Mouse (Mus musculus): Measurements from ENCODE around the gene Tnf.

Tnf gene

DNA sequence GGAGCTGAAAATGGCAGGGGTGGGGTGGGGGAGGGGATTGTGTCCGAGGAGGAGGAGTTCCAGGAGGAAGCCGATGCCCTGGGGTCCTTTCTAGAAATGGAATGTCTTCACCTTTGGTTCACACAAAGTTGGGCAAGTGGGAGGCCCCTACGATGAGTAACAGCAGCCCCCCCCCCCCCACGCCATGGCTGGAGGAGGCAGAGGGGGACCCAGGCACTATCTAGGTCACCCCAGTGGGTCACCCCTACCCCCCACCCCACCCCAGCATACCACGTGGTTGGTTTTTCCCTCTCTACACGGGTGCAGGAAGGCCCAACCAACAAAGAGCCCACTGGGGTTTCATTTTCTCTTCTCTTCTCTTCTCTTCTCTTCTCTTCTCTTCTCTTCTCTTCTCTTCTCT is 4.7 kb downstream of the Tnf start:
- no peak for DNase-seq

DNA sequence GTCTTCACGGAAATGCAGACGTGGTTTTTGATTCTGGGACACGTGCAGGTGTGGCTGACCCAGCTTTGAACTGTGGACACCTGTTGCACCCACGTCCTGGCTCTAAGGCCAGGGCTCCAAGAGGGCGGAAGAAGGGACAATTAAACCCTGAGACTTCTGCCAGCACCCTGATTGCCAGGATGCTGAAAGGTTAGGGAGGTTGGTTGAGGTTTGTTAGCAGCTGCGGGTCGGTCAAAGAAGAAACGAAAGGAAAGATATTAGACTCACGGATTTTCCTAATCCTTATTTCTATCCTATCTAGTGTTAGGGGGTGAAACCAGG is 5.5 kb downstream of the Tnf start:
- no peak for DNase-seq

DNA sequence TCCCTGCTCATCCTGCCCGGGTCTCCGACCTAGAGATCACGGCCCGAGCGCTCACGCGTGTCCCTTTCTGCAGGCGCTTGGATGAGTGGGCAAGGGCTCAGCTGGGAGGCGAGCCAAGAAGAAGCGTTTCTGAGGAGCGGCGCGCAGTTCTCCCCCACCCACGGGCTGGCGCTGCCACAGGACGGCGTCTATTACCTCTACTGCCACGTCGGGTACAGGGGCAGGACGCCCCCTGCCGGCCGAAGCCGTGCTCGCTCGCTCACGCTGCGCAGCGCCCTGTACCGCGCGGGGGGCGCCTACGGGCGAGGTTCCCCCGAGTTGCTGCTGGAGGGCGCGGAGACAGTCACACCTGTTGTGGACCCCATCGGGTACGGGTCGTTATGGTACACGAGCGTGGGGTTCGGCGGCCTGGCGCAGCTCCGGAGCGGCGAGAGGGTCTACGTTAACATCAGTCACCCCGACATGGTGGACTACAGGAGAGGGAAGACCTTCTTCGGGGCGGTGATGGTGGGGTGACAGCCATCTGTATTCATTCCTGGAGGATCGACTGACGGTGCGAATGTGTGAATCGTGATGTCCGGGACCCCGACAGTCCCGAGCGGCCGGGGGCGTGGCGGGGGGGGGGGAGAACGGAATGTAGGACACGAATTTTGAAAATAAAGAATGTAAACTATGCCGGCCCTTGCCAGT is 6.0 kb downstream of the Tnf start:
- peak; percentile 39 to 68 for DNase-seq

DNA sequence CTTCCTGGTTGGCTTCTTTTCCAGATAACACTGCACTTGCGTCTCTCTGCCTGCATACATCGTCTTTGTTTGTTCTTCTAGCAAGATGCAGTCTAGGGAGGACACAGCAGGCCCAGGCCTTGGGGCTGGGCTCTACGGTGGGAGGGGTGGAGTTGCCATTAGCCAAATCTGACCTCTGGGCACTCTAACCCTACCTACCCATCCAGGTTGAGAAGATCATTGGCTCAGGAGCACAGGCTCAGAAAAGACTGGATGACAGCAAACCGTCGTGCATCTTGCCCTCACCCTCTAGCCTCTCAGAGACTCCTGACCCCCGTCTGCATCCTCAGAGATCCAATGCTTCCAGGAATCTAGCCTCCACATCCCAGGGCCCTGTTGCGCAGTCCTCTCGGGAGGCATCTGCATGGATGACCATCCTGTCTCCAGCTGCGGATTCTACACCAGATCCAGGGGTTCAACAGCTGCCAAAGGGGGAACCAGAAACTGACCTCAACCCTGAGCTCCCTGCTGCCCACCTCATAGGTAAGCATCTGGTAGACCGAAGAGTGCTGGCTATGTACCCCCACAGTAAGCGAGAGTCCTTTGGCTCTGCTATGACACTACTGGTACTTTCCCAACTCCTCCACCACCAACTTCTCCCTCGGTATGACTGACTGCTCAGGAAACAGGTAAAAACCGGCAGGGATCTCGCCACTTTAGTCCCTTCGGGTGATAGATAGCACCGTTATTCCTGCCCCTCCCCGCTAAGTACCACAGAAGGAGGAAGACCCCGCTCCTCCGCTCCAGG is 6.8 kb downstream of the Tnf start:
- no peak for DNase-seq

DNA sequence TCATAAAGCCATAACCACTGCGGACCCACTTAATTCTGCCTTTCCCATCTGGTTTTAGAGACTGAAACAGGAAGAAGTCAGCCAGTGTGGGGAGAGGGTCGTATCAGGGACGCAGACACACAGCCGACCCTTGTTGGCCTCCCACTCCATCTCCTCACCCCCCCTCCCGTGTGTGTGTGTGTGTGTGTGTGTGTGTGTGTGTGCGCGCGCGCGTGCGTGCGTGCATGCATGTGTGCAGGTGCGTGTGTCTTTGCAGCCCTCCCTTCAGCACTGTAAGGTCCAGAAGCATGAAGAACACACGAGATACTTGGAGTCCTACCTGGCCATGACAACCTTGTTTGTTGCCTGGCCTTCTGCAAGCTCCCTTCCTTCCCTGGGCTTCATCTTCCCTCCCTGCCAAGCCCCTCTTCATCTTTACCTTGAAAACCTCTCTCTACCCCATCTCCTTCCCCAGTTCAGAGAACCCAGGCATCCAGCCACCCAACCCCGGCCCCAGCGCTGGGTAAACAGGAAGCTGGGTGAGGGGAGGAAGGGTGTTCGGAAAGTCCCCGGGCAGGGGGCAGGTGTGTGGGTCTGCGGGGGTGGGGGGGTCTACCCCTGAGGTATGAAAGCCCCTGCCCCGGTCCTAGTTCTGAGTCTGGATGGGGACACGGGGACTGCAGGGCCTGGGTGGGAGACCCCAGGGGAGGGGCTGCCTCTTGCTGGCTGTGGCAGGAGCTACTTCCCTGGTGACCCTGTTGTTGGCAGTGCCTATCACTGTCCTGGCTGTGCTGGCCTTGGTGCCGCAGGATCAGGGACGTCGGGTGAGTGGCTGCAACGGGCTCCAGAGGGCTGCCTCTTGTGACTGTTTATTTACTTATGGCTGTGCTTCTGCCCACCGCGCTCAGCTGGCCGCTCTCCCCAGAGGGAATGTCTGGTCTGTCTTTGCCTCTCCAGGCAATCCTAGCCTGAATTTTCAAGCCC is 7.6 kb downstream of the Tnf start, which contains the start of gene Ltb:
Gene Ltb, plus strand, starts transcription at position 559 of the 963 bp plus-strand sequence.
- no peak for DNase-seq

DNA sequence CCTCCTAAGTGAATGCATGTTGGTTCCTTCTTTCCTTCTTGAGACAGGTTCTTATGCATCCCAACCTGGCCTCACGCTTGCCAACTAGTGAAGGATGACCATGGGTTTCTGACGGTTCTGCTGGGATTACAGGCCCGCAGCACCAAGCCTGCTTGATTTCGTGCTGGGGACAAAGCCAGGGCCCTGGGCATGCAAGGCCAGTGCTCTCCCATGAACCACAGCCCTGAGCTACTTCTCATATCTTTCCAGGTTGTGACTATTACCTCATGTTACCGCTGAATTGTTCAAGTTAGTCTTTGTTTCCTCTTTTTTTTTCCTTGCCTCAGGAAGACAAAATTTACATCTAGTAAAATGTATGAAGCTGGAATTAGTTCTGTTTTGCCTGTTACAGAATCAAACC is 8.9 kb downstream of the Tnf start:
- no peak for DNase-seq

DNA sequence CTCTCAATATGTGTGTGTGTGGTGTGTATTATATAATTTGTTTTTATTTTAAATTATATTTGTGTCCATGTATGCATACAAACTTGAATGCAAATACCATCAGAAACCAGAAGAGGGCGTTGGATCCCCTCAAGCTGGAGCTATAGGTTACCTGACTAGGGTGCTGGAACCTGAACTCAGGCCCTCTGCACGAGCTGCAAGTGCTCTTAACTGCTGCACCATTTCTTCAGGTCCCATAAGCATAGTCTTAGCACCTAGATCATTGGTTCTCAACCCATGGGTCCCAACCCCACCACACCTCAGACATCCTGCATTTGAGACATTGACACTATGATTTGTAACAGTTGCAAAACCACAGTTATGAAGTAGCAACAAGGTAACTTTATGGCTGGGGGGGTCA is 10.1 kb downstream of the Tnf start:
- no peak for DNase-seq

DNA sequence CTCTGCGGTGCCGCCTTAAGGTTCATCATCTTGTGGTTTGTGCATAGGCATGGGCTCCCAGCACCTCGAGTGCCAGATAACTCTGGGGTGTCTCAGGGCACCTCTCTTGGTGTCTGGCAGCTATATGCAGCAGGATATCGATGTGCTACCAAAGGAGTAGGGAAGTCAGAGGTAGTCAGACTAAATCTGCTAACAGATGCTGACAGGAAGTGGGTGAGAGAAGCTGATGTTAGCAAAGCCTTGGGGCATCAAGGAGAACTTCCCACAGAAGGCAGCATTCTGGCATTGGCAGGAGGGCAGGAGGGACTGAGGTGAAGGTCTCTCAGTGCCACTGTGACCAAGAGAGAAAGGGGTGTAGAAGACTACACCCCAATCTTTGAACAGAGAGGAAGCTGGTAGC is 11.7 kb downstream of the Tnf start:
- no peak for DNase-seq

DNA sequence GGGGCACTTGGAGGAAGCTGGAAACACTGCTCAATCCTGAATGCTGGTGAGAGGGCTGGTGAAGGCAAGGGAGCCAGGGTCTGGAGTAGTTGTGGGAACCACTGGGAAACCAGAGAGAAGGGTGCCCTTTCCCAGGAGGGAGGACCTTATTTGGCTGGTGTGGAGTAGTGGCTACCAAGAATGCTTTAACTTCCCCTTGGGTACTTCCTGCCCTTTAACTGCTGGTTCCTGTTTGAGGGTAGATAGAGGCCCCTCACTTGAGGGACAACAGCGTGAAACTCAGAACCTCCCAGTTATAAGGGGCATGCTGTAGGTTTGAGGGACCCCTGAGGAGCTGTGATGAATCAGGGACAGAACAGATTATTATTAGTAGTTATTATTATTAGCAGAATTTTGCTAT is 12.6 kb downstream of the Tnf start:
- DNase-seq, result no peak

DNA sequence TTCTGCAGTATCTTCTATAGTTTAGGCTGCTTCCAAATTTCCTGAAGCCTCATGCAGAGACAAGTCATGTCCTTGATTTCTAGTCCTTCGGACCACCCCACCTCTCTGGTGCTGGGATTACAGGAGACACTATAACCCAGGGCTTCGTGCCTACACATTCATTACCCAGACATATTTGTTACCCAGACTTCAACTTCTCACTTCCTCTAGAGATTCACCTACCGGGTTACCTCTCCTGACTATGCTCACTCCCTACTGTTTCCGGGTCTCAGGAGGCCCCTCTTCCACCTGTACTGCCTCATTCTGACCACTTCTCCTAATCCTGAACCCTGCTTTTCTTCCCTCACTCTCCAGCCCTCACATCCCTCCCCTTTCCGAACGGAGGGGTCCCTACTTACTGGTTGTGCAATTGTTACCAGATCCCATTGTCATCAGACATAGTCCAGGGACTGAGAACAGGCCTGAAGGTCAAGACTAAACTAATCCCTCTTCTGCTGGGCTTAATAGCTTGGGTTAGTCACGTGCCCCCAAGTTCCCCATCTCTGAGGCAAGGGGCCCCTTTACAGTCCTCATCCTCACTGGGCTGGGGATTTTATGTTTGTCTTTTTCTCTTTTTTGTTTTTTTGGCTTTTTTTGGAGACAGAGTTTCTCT is 13.7 kb downstream of the Tnf start, which contains the start of gene Lst1:
Gene Lst1, minus strand, starts transcription at position 481 of the 652 bp plus-strand sequence.
- DNase-seq, result no peak

DNA sequence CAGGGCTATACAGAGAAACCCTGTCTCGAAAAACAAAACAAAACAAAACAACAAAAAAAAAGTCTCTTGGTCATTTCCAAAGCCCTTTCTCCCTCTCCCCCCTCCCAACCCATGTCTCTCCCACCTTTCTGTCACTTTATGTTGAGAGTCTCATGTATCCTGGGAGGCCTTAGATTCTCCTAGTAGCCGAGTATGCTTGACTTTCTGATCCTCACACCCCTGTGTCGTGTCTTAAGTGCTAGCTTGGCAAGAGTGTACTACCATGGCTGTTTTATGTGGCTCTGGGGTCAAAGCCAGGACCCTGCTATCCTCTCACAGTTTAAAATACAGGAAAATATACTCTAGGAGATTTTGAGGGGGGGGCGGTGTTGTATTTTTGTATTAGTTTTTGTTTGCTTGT is 14.5 kb downstream of the Tnf start:
- no peak for DNase-seq

DNA sequence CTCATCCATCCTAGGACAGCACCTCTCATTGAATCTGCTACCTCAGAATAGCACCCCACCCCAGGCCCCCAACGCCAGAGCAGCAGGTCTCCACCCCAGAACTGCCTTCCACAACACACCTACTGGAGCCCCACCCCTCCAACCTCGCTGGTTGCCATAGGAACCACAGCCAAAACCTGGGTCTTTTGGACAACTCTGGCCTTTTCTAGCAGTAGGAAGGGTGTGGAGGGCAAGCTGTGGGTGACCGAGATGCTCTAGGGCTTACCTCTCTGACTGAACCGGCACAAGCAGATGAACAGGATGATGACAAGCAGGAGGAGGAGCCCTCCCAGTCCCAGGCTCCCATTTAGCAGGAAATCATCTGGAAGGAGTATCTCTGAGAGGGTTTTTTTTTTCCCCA is 15.1 kb downstream of the Tnf start:
- no peak for DNase-seq

DNA sequence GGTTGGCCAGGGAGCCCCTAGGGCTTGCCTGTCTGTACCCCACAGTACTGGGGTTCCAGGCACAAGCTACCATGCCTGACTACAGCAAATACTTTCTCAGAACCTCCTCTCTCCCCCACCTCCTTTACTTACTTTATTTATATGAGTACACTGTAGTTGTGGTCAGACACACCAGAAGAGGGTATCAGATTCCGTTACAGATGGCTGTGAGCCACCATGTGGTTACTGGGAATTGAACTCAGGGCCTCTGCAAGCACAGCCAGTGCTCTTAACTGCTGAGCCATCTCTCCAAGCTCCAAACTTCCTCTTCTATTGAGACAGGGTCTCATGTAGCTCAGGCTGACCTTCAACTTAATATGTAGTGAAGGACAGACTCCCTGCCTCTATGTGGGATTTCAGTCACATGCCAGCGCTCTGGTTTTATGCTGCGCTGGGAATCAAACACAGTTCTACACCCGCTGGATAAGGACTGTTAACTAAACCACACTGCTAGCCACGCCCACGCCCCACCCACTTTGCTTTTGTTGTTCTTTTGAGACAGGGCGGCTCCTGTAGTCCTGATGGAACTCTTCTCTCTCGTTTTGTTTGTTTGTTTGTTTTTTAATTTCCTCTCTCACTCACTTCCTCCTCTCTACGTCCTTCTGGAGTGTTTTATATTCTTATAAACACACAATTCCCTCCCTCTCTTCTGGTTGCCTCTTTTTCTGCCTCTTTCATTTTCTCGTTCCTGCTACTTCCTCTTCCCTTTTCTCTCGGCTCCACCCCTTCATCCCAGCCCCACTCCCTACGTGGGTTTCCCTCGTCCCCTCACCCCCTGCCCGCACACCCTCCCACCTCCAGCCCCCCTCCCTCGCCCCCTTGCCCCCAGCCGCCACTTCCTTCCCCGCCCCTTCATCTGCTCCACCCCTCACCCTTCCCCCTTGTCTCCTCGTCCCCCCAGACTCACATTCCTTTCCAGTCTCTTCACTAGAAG is 15.9 kb downstream of the Tnf start:
- DNase-seq, result no peak

DNA sequence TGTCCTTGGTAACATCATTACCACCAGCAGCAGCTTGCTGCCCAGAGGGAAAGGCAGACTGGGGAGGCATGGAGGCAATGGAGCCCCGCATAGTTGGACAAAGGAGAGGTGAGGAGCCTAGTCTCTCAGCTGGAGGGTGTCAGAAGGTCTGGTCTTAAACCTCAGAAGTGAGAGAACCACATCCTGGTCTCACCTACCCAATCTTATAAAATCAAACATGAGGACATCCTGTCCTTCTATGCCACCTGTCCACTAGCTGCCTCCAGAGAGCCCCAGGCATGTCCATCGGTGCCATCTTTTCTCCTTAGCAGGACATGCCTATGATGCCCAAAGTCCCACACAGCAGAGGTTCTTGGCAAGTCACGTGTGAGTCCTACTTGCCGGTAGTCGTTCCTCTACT is 21.7 kb downstream of the Tnf start:
- DNase-seq, result no peak

DNA sequence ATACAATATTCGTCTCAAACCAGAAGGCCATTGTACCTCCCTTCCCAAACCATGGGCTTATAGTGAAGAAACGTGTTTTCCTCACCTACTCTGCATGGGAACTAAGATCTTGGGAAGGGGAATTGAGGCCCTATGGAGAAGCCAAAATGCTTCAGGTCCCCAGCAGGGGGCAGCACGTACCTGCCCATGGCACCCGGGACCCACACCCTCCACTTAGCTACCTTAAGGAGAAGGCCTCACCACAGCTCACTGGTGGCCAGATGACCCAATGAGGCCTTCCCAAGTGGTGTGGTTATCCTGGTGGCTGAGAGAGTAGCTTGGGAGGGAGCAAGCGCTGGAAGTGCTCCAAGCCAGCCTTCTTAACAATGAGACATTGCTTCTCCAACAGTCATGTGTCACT is 23.3 kb downstream of the Tnf start:
- peak; percentile 28 to 49 for DNase-seq

DNA sequence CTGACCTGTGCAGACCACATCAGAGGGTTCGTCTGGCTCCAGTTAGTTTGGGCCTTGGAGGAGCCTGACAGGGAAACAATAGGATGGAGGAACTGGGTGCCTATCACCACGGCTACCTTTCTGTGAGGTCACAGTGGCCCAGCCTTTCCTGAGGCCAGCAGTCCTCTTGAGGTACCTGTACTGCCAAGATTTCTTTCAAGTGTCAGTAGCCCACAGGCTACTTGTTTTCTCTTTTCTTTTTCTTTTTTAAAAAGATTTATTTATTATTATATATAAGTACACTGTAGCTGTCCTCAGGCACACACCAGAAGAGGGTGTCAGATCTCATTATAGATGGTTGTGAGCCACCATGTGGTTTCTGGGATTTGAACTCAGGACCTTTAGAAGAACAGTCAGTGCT is 25.8 kb downstream of the Tnf start, which contains the start of gene Aif1:
Gene Aif1, minus strand, starts transcription at position 101 of the 400 bp plus-strand sequence.
- DNase-seq, result no peak

DNA sequence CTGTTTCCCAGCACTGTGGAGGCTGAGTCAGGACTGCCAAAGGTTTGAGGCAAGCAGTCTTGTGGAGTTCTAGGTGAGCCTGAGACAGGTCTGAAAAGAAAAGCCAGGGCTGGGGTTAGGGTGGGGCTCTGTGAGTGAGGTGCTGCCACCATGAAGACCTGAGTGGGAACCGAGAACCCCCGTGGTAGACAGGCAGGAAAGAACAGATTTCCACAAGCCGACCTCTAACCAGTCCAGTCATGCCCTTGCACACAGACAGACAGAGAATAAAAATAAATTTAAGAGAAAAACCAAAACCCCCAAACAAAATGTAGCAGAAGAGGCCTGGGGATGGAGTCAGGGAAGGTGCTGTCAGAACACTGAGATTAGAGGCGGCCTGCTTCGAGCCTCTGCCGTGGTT is 26.4 kb downstream of the Tnf start:
- DNase-seq, result no peak

DNA sequence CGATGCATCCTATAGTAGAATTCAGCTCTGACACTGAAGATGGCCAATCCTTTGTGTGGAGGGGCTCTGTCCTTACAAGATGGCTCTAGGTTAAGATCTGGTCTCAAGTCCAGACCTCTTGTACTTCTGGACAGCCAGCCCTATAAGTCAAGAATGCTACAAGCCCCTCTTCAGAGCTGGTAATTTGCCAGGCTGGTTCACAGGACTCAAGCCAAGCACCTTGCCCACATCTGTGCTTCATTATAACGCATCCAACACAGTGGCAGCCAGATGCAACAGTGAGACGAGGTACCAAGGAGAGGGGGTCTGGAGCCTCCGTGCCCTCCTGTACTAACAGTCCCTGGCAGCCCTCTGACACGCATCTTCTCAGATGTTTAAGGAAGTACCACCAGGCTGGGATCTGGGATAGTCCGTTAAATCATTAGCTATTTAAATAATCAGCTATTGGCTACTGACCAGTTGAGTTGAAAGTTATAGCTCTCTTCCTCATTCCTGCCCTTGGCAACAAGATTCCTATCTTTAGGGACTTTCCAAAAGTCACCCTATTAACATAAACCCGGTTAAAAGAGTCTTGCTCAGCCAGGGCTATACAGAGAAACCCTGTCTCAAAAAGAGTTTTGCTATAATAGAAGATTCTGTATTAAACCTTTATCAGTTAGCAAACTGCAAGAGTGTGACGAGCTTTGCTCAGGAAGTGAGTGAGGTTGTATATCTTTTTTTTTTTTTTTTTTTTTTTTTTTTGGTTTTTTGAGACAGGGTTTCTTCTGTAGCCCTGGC is 27.4 kb downstream of the Tnf start:
- no peak for DNase-seq

DNA sequence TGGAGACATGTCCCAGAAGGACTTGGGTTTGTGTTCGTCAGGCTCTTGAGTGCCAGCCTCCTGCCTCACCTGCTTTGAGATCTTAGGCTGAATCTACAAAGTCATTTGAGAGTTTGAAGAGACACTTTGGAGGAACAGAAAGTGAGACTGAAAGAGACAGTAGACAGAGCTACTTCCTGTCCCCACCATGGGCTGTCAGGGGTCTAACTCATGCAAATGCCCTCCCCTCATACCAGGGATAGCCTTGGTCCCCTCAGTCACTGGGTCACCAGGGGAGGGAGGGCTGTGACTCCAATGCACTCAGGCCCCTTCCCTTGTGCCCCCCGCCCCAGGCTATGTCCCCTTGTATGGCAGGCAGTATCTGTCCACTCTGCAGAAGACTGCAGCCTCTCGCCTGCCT is 28.5 kb downstream of the Tnf start:
- no peak for DNase-seq

DNA sequence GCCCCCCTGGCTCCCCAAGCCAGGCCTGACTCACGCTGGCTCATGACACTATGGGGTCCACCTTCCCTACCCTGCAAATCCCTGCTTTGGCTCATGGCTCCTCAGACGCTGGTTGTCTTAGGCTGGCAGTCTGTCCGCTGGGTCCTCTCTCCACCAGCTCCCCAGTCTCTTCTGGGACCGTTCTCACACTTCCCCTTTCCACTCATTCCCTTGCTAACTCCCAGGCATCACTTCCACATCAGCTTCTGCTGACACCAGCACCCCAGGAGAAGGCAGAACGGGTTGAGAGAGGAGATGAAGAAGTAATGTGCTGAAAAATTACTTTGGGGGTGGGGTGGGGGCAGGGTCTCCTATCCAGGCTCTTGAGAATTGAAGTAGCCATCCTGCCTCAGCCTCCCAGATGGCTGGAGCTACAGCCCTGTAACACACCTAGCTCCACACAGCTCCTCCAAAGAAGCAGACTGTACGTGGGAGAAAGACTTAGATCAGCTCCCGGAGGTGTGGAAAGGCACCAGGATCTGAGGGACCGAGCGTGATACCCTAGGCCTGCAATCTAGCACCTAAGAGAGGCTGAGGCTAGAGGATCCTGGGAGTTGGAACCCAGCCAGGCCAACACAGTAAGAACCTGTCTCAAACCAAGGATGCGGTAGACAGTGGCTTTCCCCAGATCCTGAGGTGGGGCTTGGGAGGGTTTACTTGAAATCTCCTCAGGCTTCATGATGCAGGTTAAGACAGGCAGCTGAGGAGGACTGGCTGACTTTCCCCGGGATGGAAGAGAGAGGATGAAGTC is 29.2 kb downstream of the Tnf start:
- DNase-seq, result no peak
